Mouse (Mus musculus) urinary bladder, postnatal 36 days (tissue): ENCODE results near the gene Edem1.

ENCODE experiments used
- DNase-seq, 2 experiments: peaks; one replicate each; pipeline ENCODE4 v3.0.0; 2022; ENCODE audit warnings: low spot score in 2 of 2, mixed read lengths in 1 of 2

Edem1 gene

DNA sequence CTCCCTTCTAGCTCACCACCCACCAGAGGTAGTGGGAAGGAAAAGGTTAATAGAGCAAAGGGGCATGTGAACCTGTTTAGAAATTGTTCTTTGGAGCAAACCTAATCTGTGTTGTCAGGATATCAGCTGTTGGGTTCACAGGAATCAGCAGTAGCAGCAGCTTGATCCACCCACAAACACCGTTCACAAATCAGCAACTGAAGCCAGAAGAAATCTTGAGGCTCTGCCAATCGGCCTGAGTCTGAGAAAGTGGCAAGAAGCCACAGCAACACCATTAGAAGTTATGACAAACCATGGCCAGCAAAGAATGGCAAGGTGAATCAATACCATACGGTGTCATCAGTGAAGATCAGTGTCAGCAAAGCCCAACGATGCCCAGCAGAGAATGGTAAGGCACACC, 42.8 kb downstream of the Edem1 start:
- no peak for DNase-seq

DNA sequence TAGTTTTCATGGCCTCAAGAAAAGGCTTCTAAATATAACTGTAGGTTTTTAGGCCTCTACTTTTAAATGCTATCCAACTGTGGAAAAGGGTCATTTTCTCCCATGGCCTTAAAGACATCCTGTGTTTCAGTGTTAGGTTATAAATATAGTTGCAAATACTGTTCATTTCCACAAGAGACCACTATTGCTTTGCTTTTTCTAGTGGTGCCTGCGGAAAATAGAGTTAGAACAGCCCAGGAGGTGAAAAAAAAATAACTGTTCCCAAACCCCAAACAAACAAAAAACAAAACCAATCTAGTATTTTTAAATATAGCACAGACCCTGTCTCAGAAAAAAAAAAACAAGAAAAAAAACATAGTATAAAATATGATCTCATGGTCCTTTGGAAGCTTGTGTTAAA, 46.9 kb downstream of the Edem1 start:
- no peak for DNase-seq

DNA sequence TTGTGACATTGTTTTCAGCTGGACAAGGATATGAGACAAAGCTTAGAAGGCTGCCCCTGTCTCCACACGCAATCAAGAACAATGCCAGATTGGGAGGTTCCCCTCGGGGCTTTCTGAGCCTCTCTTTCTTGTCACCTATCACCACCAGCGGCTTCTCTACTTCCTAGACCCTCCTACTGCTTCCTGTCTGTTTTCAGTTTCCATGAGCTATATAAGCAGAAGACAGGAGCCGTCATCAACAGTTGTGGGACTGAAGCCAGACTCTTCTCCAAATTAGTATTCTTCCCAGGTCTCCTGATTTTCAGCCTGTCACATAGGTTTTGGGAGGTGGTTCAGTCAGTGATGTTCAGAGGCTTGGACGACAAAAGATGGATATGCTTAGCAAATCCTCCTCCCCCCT, 47.6 kb downstream of the Edem1 start:
- DNase-seq, result no peak

DNA sequence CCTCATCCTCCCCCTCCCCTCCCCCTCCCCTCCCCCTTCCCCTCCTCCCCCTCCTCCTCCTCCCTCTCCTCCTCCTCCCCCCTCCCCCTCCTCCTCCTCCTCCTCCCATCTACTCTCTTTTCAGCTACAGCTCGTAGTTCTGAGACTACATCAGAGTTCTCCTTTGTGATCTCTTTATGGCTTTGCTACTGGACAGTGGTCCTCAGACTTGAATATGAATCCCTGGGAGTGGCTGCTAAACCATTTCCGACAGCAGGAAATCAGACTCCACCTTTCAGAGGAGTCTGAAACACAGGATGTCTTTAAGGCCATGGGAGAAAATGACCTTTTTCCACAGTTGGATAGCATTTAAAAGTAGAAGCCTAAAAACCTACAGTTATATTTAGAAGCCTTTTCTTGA, 48.0 kb downstream of the Edem1 start:
- no peak for DNase-seq

DNA sequence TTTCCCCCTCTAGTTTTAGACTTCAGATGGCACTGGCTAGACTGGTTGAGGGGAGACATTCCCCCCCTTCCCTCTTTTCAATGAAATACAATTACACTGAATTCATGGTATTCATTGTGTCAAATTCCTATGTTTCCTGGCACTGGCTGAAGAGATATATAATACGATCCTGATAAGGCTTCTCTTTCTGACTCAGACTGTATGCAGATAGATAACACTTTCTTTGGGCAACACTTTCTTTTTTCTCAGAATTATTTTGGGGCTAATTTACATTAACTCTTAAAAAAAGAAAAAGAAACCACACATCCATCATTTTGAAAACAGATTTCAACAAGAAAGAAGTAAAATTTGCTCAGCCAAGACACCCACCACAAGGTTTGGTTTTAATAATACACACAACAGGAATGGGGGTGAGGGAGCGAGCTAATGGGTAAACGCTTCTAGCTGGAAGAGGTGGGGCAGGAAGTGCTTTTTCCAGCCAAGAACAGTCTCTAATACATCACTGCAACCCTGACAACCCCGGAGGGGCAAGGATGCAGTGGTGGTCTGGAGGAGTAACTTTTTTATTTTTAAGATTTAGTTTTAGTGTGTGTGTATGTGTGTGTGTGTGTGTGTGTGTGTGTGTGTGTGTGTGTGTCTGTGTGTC, 52.0 kb downstream of the Edem1 start:
- DNase-seq, result no peak

DNA sequence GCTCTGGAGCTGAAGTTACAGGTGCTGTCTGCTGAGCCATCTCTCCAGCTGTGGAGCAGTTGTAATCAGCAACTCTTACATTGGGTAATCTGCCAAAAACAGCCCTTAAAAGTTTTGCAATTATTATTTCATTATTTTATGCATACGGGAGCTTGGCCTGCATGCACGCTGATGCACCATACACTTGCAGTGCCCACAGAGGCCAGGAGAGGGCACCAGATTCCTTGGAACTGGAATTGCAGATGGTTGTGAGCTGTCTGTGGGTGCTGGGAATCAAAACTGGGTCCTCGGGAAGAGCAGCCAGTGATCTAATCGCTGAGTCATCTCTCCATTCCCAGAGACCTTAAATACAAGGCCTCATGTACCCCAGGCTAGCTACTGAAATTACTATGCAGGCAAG, 52.6 kb downstream of the Edem1 start:
- DNase-seq, result no peak

DNA sequence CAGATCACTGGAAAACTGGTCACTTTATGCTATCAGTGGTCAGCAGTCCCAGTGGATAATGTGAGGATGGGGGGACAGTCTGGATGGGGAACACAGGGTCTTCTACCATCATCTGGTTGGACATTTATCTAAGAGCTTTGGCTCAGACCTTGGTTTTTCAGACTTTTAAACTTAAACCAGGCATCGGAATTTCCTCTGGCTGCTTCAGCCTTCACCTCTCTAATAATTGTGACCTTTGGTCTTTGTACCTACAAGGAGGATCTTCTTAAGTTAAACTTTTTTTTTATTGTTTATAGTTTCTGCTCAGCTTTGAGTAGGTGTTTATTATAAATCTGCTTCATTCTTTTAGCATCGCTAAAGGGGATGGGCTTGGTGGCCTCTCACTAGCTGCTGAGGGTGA, 55.4 kb downstream of the Edem1 start:
- DNase-seq, result no peak

DNA sequence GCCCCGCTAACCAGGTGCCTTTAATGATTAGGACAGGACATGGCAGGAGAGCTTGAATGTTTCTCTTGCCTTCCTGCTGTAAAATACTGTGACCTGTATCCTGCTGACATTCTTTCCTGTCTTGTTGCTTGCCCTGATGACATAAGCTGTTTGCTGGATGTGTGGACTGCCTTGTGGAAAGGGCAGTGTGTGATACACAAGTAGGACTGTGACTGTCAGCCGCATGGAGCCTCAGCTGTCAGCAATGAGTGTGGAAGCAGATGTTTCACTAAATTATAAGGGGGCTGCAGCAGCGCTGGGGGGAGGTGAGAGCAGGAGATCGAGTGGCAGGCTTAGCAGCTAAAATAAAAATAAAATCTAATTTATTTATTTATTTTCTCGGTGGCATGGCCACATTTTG, 56.2 kb downstream of the Edem1 start:
- DNase-seq, result no peak

DNA sequence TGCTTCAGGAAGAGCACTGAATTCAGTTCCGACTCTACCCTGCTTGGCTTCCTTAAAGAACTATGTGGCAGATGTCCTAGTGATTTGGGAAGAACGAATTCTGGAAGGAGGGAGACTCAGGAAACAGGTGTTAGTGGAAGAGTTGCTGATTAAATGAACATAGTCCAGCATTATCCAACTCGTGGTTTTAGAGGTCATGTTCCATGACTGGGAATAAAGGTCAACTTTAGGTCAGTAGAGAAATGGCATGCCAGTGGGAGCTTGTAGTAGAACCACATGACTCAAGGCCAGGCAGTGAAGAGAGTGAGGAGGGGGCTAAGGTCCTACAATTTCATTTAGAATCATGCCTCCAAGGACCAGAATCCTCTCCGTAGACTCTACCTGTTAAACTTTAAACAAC, 57.9 kb downstream of the Edem1 start:
- no peak for DNase-seq

DNA sequence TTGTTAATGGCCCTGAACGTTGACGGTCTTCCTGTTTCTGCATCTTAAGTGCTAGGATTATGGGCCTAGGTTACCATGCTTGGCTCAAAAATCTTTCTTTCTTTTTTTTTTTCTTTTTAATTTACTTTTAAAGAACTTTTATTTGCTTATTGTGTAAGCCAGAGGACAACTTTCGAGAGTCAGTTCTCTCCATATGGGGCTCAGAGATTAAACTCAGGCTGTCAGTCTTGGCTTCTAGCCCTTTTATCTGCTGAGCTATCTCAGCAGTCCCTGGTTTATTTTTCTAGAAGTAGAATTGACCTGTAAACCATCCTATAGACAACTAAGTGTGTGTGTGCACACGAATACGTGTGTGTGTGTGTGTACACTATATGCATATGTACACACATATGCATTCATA, 64.1 kb downstream of the Edem1 start:
- no peak for DNase-seq

DNA sequence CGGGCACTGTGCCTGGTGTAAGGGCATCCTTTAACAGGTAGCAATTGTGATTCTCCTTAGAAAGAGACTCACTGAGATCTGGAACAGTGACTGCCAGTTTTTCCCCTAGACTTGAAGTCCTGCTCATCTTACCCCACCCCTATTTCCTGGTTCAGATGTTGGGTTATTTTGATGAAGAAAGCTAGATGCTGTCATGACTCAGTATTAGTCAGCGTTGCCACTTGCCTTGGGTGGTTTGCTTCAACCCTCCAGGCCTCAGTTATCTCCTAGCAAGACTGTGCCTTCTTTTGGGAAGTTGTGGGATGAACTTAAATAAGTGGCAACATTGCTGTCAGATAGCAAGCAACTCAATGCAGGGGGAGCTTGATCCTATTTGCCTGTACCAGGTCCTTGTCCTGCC, 66.7 kb downstream of the Edem1 start:
- no peak for DNase-seq

DNA sequence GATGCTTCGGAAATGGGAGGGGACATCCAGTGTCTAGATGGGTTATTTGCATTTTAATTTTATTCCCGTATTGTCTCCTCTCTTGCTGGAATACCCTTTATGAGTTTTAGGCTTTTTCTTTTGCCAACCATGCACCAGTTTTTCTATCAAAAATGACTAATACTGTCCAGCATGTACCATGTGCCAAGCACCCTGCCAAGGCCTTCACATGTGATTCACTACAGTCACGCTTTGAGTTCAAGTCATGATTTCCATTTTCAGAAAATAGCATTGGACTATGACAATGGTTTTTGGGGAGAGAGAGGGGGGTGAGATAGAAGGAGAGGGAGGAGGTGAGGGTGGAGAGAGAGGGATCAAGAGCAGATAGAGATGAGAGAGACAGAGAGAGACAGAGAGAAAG, 67.5 kb downstream of the Edem1 start:
- no peak for DNase-seq

DNA sequence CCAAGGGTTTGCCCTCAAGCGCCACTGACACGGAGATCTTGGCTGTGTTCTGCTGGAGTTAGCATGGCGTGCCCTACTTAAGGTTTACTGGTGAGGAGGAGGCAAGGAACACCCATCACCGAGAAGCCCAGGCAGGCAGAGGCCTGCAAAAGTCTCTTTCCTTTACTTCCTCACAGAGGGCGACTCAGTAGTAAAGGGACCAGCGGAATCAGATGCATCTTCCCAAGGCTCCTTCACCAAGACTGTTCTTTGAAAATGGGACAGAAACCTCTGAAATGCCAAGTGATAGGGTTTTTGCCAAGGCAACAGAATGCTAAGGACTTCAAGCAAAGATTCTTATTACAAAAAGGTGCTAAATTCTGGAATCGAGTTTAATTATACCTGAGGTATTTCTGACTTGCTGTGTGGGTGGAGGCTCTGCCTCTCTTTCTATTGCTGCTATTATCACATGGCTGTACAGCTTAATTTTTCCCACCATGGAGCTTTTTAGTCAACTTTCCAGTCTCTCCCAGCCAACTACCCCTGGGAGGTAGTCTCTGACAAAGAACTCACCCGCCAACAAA, 68.2 kb downstream of the Edem1 start:
- no peak for DNase-seq

DNA sequence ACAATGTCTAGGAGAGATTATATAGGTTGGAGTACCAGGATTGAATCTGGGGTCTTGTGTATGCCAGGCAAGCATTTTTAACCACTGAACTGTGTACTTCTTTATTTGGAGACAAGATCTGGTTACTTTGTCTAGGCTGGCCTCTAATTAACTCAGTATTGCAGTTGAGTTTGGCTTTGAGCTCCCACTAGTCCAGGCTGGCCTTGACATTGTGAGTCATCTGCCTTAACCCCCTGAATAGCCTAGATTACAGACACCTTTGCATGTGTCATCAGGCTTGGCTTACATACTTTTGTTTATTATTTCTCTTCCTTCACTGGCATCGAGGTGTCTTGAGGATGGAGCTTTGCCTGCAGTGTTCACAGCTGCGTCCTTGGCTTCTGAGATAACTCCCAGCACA, 70.8 kb downstream of the Edem1 start:
- DNase-seq, result no peak

DNA sequence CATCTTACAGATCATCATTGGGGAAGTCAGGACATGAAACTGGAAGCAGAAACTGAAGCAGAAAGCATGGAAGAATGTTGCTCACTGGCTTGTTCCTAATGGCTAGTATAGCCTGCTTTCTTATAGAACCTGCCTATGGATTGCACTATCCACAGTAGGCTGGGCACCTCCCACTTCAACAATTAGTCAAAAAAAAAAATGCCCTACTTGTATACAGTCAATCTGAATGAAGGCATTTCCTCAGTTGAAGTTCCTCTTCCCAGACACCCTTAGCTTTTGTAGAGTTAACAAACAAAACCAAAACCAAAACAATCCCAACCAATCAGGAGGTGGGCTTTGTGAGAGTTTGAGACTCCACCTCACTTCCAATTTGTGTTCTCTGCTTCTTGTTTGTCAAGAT, 73.7 kb downstream of the Edem1 start:
- DNase-seq, result no peak

DNA sequence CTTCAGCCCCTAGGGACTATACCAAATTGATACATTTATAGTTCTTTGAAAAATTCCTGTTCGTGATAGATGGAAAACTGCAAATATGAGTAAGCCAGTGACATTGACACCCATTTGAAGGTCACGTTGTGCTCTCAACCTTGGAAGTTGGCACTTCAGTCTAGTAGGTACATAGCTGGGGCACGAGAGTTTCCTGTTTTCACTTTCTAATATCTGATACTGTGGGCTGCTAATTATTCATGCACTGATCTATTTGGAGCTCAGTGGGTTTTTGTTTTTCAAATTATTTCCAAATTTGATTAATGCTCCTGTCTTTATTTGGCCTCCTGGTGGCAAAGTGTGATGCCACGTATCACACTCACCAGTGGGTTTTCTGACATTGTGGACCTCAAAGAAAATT, 74.8 kb downstream of the Edem1 start:
- DNase-seq, result no peak

DNA sequence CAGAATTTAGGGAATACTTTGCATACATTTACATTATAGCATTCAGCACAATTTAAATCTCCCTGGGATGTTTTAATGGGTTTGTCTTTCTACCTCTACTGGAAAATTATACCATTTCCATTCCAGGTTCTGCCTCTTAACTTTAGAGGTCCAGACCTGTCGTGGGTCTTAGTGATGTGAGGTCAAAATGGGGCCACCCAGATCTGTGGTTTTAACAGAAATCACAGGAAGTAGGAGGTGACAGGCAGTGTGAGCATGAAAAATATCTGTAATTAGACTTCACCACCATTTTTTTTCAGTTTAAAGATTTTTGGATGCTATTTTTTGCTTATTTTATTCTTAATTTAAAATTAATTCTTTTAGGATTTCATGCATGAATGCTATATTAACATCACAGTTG, 78.1 kb downstream of the Edem1 start:
- no peak for DNase-seq
